In genomic region chr7:25030032-25030753, GRCm38 (mm10) we compare ENCODE assay signal across 8 mouse cellular contexts. TPM values are rescaled to one million over a fixed set of nuclear protein-coding genes. Genes with fewer than 3 reads are reported as not detected.
DNase-seq lines count a peak whose midpoint lies in the region; ATAC-seq and TF ChIP-seq lines count a peak whose summit lies in the region.

No protein-coding gene starts in this region.

- intact Hi-C loops in left cerebral cortex, postnatal 36 days (cut with DNase I) = loop anchor here (5.0 kb wide), 1 partner anchor 47 kb away; no protein-coding TSS in a partner anchor

- peak; percentile 96 for DNase-seq in intestine, embryonic 14.5 days (ENCODE audit: low spot score)
- peak; percentile 91 for DNase-seq in brain, adult 2 months (ENCODE audit: low read depth, low spot score)
- DNase-seq in hindbrain, embryonic 11.5 days (ENCODE audit: low spot score) = peak; percentile 94
- DNase-seq in left cerebral cortex, postnatal 36 days (ENCODE audit: low spot score in 2 of 2) = peak; percentile 66 to 71
- DNase-seq in midbrain, postnatal 0 days (ENCODE audit: low spot score) = peak; percentile 85
- peak; percentile 71 to 91 for DNase-seq in spleen, postnatal 4 days (ENCODE audit: low spot score in 2 of 2)

- H3K4me1 ChIP-seq in intestine, embryonic 14.5 days (replicated peaks; ENCODE audit: control insufficient read depth, insufficient read depth, low read length) = no peaks in the 10 kb centered on the region
- H3K4me1 ChIP-seq in intestine, embryonic 16.5 days (ENCODE audit: control insufficient read depth, insufficient read depth, low read length) = no peaks in the 10 kb centered on the region
- no peaks in the 10 kb centered on the region for H3K4me1 ChIP-seq in hindbrain, embryonic 11.5 days (replicated peaks; ENCODE audit: control insufficient read depth, insufficient read depth, low read length)
- no peaks in the 10 kb centered on the region for H3K4me1 ChIP-seq in midbrain, postnatal 0 days (ENCODE audit: insufficient read depth, low read length)

- H3K4me2 ChIP-seq in intestine, embryonic 14.5 days (ENCODE audit: low read length) = no peak overlapping the region
- no peak overlapping the region for H3K4me2 ChIP-seq in intestine, embryonic 16.5 days (ENCODE audit: low read depth, low read length)
- H3K4me2 ChIP-seq in hindbrain, embryonic 11.5 days (replicated peaks; ENCODE audit: low read depth, low read length) = no peak overlapping the region
- no peak overlapping the region for H3K4me2 ChIP-seq in midbrain, postnatal 0 days (ENCODE audit: low read depth, low read length, poor library complexity, severe bottlenecking)

- no peak overlapping the region for H3K9ac ChIP-seq in intestine, embryonic 14.5 days (ENCODE audit: low read length)
- H3K9ac ChIP-seq in intestine, embryonic 16.5 days (ENCODE audit: low read depth, low read length) = no peak overlapping the region
- no peak overlapping the region for H3K9ac ChIP-seq in hindbrain, embryonic 11.5 days (ENCODE audit: low read depth, low read length)
- no peak overlapping the region for H3K9ac ChIP-seq in midbrain, postnatal 0 days (replicated peaks; ENCODE audit: low read length, poor library complexity, severe bottlenecking)

- no peak overlapping the region for H3K27ac ChIP-seq in intestine, embryonic 14.5 days (ENCODE audit: low read depth)
- H3K27ac ChIP-seq in intestine, embryonic 16.5 days (ENCODE audit: low read length) = no peak overlapping the region
- H3K27ac ChIP-seq in hindbrain, embryonic 11.5 days (ENCODE audit: low read depth, low read length) = no peak overlapping the region
- H3K27ac ChIP-seq in midbrain, postnatal 0 days (ENCODE audit: low read depth, low read length) = peak overlapping the region; percentile 55

- 44% methylated on average over 5 of the region's 5 CpGs for WGBS in intestine, embryonic 14.5 days
- WGBS in intestine, embryonic 16.5 days = 45% methylated on average over 5 of the region's 5 CpGs
- 49% methylated on average over 5 of the region's 5 CpGs for WGBS in hindbrain, embryonic 11.5 days
- WGBS in midbrain, postnatal 0 days = 30% methylated on average over 5 of the region's 5 CpGs

- no peaks in the 10 kb centered on the region for H3K27me3 ChIP-seq in intestine, embryonic 14.5 days (replicated peaks; ENCODE audit: control insufficient read depth, insufficient read depth, low read length)
- no peaks in the 10 kb centered on the region for H3K27me3 ChIP-seq in intestine, embryonic 16.5 days (replicated peaks; ENCODE audit: control insufficient read depth, insufficient read depth, low read length)
- H3K27me3 ChIP-seq in hindbrain, embryonic 11.5 days (ENCODE audit: control insufficient read depth, insufficient read depth, low read length) = no peaks in the 10 kb centered on the region
- no peaks in the 10 kb centered on the region for H3K27me3 ChIP-seq in midbrain, postnatal 0 days (ENCODE audit: insufficient read depth, low read length)

- no peak overlapping the region for H3K4me3 ChIP-seq in intestine, embryonic 14.5 days (ENCODE audit: low read depth, low read length)
- no peak overlapping the region for H3K4me3 ChIP-seq in intestine, embryonic 16.5 days (ENCODE audit: low read length)
- no peak overlapping the region for H3K4me3 ChIP-seq in hindbrain, embryonic 11.5 days (ENCODE audit: low read depth, low read length)
- no peak overlapping the region for H3K4me3 ChIP-seq in midbrain, postnatal 0 days (ENCODE audit: low read depth, low read length)

- TF ChIP-seq CTCF in midbrain, postnatal 0 days (IDR thresholded peaks at IDR 0.05) = peak; percentile 87

- peaks cover 24% of the 10 kb centered on the region for H3K36me3 ChIP-seq in intestine, embryonic 14.5 days (ENCODE audit: control insufficient read depth, insufficient read depth, low read length)
- no peaks in the 10 kb centered on the region for H3K36me3 ChIP-seq in intestine, embryonic 16.5 days (ENCODE audit: control insufficient read depth, insufficient read depth, low read length)
- H3K36me3 ChIP-seq in hindbrain, embryonic 11.5 days (ENCODE audit: control insufficient read depth, insufficient read depth, low read length) = peaks cover 7% of the 10 kb centered on the region; the same call in 1 of the 2 replicates
- H3K36me3 ChIP-seq in midbrain, postnatal 0 days (ENCODE audit: insufficient read depth, low read length) = peaks cover 46% of the 10 kb centered on the region

- no peak for ATAC-seq in intestine, embryonic 14.5 days (replicated peaks; ENCODE audit: low FRiP score, low TSS enrichment, low read depth)
- no peak for ATAC-seq in intestine, embryonic 16.5 days
- ATAC-seq in erythroid progenitor cell, adult 5-6 weeks (replicated peaks; ENCODE audit: low FRiP score, poor library complexity, severe bottlenecking) = peak; percentile 51; the same call in 1 of the 2 replicates
- ATAC-seq in hindbrain, embryonic 11.5 days (ENCODE audit: low FRiP score) = peak; percentile 35; the same call in 1 of the 2 replicates
- peak; percentile 44; the same call in 1 of the 2 replicates for ATAC-seq in midbrain, postnatal 0 days (ENCODE audit: low FRiP score)

- H3K9me3 ChIP-seq in intestine, embryonic 14.5 days (ENCODE audit: control insufficient read depth, low read length) = no peaks in the 10 kb centered on the region
- H3K9me3 ChIP-seq in intestine, embryonic 16.5 days (ENCODE audit: control insufficient read depth, low read length) = no peaks in the 10 kb centered on the region
- no peaks in the 10 kb centered on the region for H3K9me3 ChIP-seq in hindbrain, embryonic 11.5 days (ENCODE audit: control insufficient read depth, low read length)
- H3K9me3 ChIP-seq in midbrain, postnatal 0 days (ENCODE audit: low read length) = no peaks in the 10 kb centered on the region

RNA-seq across cellular contexts. Expression of gene Atp1a3, which starts 24.4 kb away (rescaled TPM):
- 3.5 and 4.1 TPM in 2 replicates for polyA plus RNA-seq in intestine, embryonic 14.5 days (2014; fragmentation: Nextera tagmentation; extraction: Ambion mirVana)
- polyA plus RNA-seq in intestine, embryonic 16.5 days (2015; fragmentation: Nextera tagmentation; extraction: Ambion mirVana) = 3.5 and 3.9 TPM in 2 replicates
- total RNA-seq in erythroid progenitor cell, adult 5-6 weeks (2015; ENCODE audit: low replicate concordance) = 5.4 and 15.1 TPM in 2 replicates
- total RNA-seq in erythroid progenitor cell, adult 5-6 weeks (2017; ENCODE audit: low replicate concordance) = 3.3 TPM in 1 of 2 replicates, not detected in the other
- 40.1 and 48.8 TPM in 2 replicates for polyA plus RNA-seq in hindbrain, embryonic 11.5 days (2014; fragmentation: Nextera tagmentation; extraction: Ambion mirVana)
- 1,000 to 10,000 TPM; 2,106 to 2,179 TPM for total RNA-seq in left cerebral cortex, postnatal 36 days (2021)
- total RNA-seq in midbrain, postnatal 0 days (2014; rRNA removed) = 493 and 502 TPM in 2 replicates
- polyA plus RNA-seq in midbrain, postnatal 0 days (2015; fragmentation: Nextera tagmentation; extraction: Ambion mirVana) = 727 and 786 TPM in 2 replicates

RNA-seq across cellular contexts. Expression of gene Grik5, which starts 42.0 kb away (rescaled TPM):
- polyA plus RNA-seq in intestine, embryonic 14.5 days (2014; fragmentation: Nextera tagmentation; extraction: Ambion mirVana) = 7.0 and 8.8 TPM in 2 replicates
- 1.5 and 1.9 TPM in 2 replicates for polyA plus RNA-seq in intestine, embryonic 16.5 days (2015; fragmentation: Nextera tagmentation; extraction: Ambion mirVana)
- total RNA-seq in erythroid progenitor cell, adult 5-6 weeks (2015; ENCODE audit: low replicate concordance) = 5.4 and 12.3 TPM in 2 replicates
- 2.2 and 3.7 TPM in 2 replicates for total RNA-seq in erythroid progenitor cell, adult 5-6 weeks (2017; ENCODE audit: low replicate concordance)
- 8.9 and 14.4 TPM in 2 replicates for polyA plus RNA-seq in hindbrain, embryonic 11.5 days (2014; fragmentation: Nextera tagmentation; extraction: Ambion mirVana)
- total RNA-seq in left cerebral cortex, postnatal 36 days (2021) = 100 to 1,000 TPM; 225 to 248 TPM
- 153 and 161 TPM in 2 replicates for total RNA-seq in midbrain, postnatal 0 days (2014; rRNA removed)
- 15.7 and 18.6 TPM in 2 replicates for polyA plus RNA-seq in midbrain, postnatal 0 days (2015; fragmentation: Nextera tagmentation; extraction: Ambion mirVana)

RNA-seq across cellular contexts. Expression of gene Zfp574, which starts 42.2 kb away (rescaled TPM):
- polyA plus RNA-seq in intestine, embryonic 14.5 days (2014; fragmentation: Nextera tagmentation; extraction: Ambion mirVana) = 21.9 and 24.8 TPM in 2 replicates
- polyA plus RNA-seq in intestine, embryonic 16.5 days (2015; fragmentation: Nextera tagmentation; extraction: Ambion mirVana) = 23.1 and 23.3 TPM in 2 replicates
- 7.5 and 7.6 TPM in 2 replicates for total RNA-seq in erythroid progenitor cell, adult 5-6 weeks (2015; ENCODE audit: low replicate concordance)
- 4.5 and 6.0 TPM in 2 replicates for total RNA-seq in erythroid progenitor cell, adult 5-6 weeks (2017; ENCODE audit: low replicate concordance)
- polyA plus RNA-seq in hindbrain, embryonic 11.5 days (2014; fragmentation: Nextera tagmentation; extraction: Ambion mirVana) = 17.9 and 19.9 TPM in 2 replicates
- 10 to 100 TPM; 34.9 to 40.4 TPM for total RNA-seq in left cerebral cortex, postnatal 36 days (2021)
- total RNA-seq in midbrain, postnatal 0 days (2014; rRNA removed) = 37.4 and 38.0 TPM in 2 replicates
- polyA plus RNA-seq in midbrain, postnatal 0 days (2015; fragmentation: Nextera tagmentation; extraction: Ambion mirVana) = 30.9 and 31.9 TPM in 2 replicates

RNA-seq across cellular contexts. Expression of gene Rabac1, which starts 57.6 kb away (rescaled TPM):
- 164 TPM in 2 replicates for polyA plus RNA-seq in intestine, embryonic 14.5 days (2014; fragmentation: Nextera tagmentation; extraction: Ambion mirVana)
- 151 and 153 TPM in 2 replicates for polyA plus RNA-seq in intestine, embryonic 16.5 days (2015; fragmentation: Nextera tagmentation; extraction: Ambion mirVana)
- 8.3 and 8.8 TPM in 2 replicates for total RNA-seq in erythroid progenitor cell, adult 5-6 weeks (2015; ENCODE audit: low replicate concordance)
- total RNA-seq in erythroid progenitor cell, adult 5-6 weeks (2017; ENCODE audit: low replicate concordance) = 7.3 and 18.0 TPM in 2 replicates
- polyA plus RNA-seq in hindbrain, embryonic 11.5 days (2014; fragmentation: Nextera tagmentation; extraction: Ambion mirVana) = 122 and 129 TPM in 2 replicates
- total RNA-seq in left cerebral cortex, postnatal 36 days (2021) = 100 to 1,000 TPM; 276 to 329 TPM
- 516 and 704 TPM in 2 replicates for total RNA-seq in midbrain, postnatal 0 days (2014; rRNA removed)
- polyA plus RNA-seq in midbrain, postnatal 0 days (2015; fragmentation: Nextera tagmentation; extraction: Ambion mirVana) = 466 and 515 TPM in 2 replicates

Comparison
In these comparisons a context has a peak if more than half of its experiments do, and no peak if none do; other contexts are left out.
1. ATAC-seq: peak in erythroid progenitor cell, adult 5-6 weeks (single experiment), hindbrain, embryonic 11.5 days (single experiment) and midbrain, postnatal 0 days (single experiment); none in intestine, embryonic 14.5 days (single experiment) and intestine, embryonic 16.5 days (single experiment).
2. RNA of gene Atp1a3, which starts 24.4 kb away (polyA plus RNA-seq): 727 to 786 TPM in midbrain, postnatal 0 days; 40.1 to 48.8 TPM in hindbrain, embryonic 11.5 days, 3.5 to 4.1 TPM in intestine, embryonic 14.5 days and 3.5 to 3.9 TPM in intestine, embryonic 16.5 days; every median in the first group is over 10 times any median in the second.
3. Peak in every context shown above with its lines, with median percentiles within 50 percentile points of each other: DNase-seq.